16 mouse cellular contexts compared by ENCODE assay signal in the genomic region with DNA sequence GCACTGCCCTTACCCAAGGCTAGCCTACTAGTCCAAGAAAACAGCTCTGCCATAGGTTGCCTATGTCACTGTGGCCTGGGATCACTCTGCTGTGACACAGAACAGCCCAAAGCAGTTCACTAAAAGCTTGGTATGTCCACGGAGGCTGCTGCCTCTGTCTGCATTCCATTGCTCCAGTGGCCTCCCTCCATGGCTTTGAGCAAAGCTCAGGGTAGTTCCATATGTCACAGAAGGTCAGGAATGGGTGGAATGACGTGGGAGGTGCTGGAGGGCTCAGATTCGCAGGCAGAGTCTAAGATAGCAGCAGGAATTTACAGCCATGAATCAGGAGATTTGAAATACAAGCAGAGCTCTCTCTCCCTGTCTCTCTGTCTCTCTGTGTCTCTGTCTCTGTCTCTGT.
DNase-seq lines count a peak whose midpoint lies in the region; ATAC-seq and TF ChIP-seq lines count a peak whose summit lies in the region.
"Had no signal": no experiment of that assay in that cellular context is flagged by ENCODE, and none has a peak within 500 bp of the region (broad histone marks: within the 10 kb centered on the region; RNA-seq: fewer than 3 reads in every experiment).

No protein-coding gene starts in this region.

- H3K27me3 ChIP-seq in heart, embryonic 12.5 days (replicated peaks), result no peaks in the 10 kb centered on the region
- no peaks in the 10 kb centered on the region for H3K27me3 ChIP-seq in lung, embryonic 14.5 days (ENCODE audit: insufficient read depth, low read length)
- H3K27me3 ChIP-seq: forebrain, embryonic 13.5 days; neural tube, embryonic 13.5 days had no signal

- no peak overlapping the region for H3K4me3 ChIP-seq in heart, embryonic 12.5 days
- no peak overlapping the region for H3K4me3 ChIP-seq in lung, embryonic 14.5 days (ENCODE audit: low read depth, low read length)
- H3K4me3 ChIP-seq in embryonic fibroblast, embryonic 13.5 days (ENCODE audit: insufficient read depth, low read length), result no peak overlapping the region
- H3K4me3 ChIP-seq: forebrain, embryonic 13.5 days; gastrocnemius, adult 2 months; neural tube, embryonic 13.5 days had no signal

- H3K27ac ChIP-seq in heart, embryonic 12.5 days (ENCODE audit: poor library complexity, severe bottlenecking), result peak overlapping the region; percentile 82
- no peak overlapping the region for H3K27ac ChIP-seq in lung, embryonic 14.5 days (ENCODE audit: low read depth)
- H3K27ac ChIP-seq in embryonic fibroblast, embryonic 13.5 days (ENCODE audit: insufficient read depth, low read length), result peak overlapping the region; percentile 88
- H3K27ac ChIP-seq: forebrain, embryonic 13.5 days; gastrocnemius, adult 2 months; neural tube, embryonic 13.5 days had no signal

- DNase-seq in heart, adult 8-10 months (ENCODE audit: low spot score), result no peak
- DNase-seq in lung, embryonic 14.5 days, result peak; percentile 7
- no peak for DNase-seq in lung, postnatal 14 days
- peak; percentile 68 for DNase-seq in mesoderm, embryonic 11.5 days (ENCODE audit: low read depth, low spot score)
- no peak for DNase-seq in spleen, postnatal 4 days (ENCODE audit: low spot score in 2 of 2)
- DNase-seq: cerebellum, adult 11 months; gastrocnemius, adult 2 months; lung, postnatal 36 days; retina, postnatal 1 day; thymus, adult 2 months had no signal

- peak; percentile 16; the same call in 1 of the 2 replicates for TF ChIP-seq POLR2A in embryonic fibroblast, embryonic 13.5 days (IDR thresholded peaks at IDR 0.05; ENCODE audit: low read depth, low read length)

- H3K36me3 ChIP-seq in heart, embryonic 12.5 days, result no peaks in the 10 kb centered on the region
- H3K36me3 ChIP-seq in lung, embryonic 14.5 days (ENCODE audit: insufficient read depth), result no peaks in the 10 kb centered on the region
- H3K36me3 ChIP-seq: neural tube, embryonic 13.5 days had no signal

- H3K9ac ChIP-seq in heart, embryonic 12.5 days, result no peak overlapping the region
- H3K9ac ChIP-seq in lung, embryonic 14.5 days, result no peak overlapping the region
- H3K9ac ChIP-seq: forebrain, embryonic 13.5 days; neural tube, embryonic 13.5 days had no signal

- H3K9me3 ChIP-seq in heart, embryonic 12.5 days (replicated peaks), result peaks cover 12% of the 10 kb centered on the region; the same call in 1 of the 2 replicates
- no peaks in the 10 kb centered on the region for H3K9me3 ChIP-seq in lung, embryonic 14.5 days (ENCODE audit: low read depth, low read length)
- H3K9me3 ChIP-seq: forebrain, embryonic 13.5 days; neural tube, embryonic 13.5 days had no signal

- no peak overlapping the region for H3K4me2 ChIP-seq in heart, embryonic 12.5 days
- no peak overlapping the region for H3K4me2 ChIP-seq in lung, embryonic 14.5 days
- H3K4me2 ChIP-seq: forebrain, embryonic 13.5 days; neural tube, embryonic 13.5 days had no signal

- peak; percentile 68 for ATAC-seq in heart, embryonic 12.5 days (ENCODE audit: insufficient number of reproducible peaks, low FRiP score)
- no peak for ATAC-seq in lung, embryonic 14.5 days (ENCODE audit: insufficient read depth)
- ATAC-seq in inflammation-experienced regulatory T-cells, adult 6 months, result no peak
- ATAC-seq: forebrain, embryonic 13.5 days; midbrain, embryonic 16.5 days had no signal

- peaks cover 43% of the 10 kb centered on the region for H3K4me1 ChIP-seq in heart, embryonic 12.5 days (replicated peaks)
- H3K4me1 ChIP-seq in lung, embryonic 14.5 days (ENCODE audit: insufficient read depth), result no peaks in the 10 kb centered on the region
- peaks cover 8% of the 10 kb centered on the region for H3K4me1 ChIP-seq in embryonic fibroblast, embryonic 13.5 days (ENCODE audit: control insufficient read depth, insufficient read depth, low read length)
- H3K4me1 ChIP-seq: forebrain, embryonic 13.5 days; neural tube, embryonic 13.5 days had no signal

- 4% methylated on average over 3 of the region's 3 CpGs for WGBS in heart, embryonic 12.5 days
- 1% methylated on average over 3 of the region's 3 CpGs for WGBS in lung, embryonic 14.5 days

- no peak for TF ChIP-seq CTCF in lung, embryonic 14.5 days (IDR thresholded peaks at IDR 0.05; ENCODE audit: low read depth)
- TF ChIP-seq CTCF in embryonic fibroblast, embryonic 13.5 days (IDR thresholded peaks at IDR 0.05; ENCODE audit: borderline replicate concordance, insufficient read depth, low read length), result no peak

Comparison
In these comparisons a context has a peak if more than half of its experiments do, and no peak if none do; other contexts are left out.
1. DNase-seq: peak in lung, embryonic 14.5 days (single experiment) and mesoderm, embryonic 11.5 days (single experiment); none in heart, adult 8-10 months (single experiment), lung, postnatal 14 days (single experiment) and spleen, postnatal 4 days (0 of 2).